Mouse (Mus musculus): ENCODE measurements around the gene Olfr1039. TPM values are rescaled to one million over a fixed set of nuclear protein-coding genes. Genes with fewer than 3 reads are reported as not detected.

Olfr1039 gene
- polyA plus RNA-seq (2017; shearing (Covaris generic)): not detected

GRCm38 (mm10) chr2:86135828-86136227 is at the start of gene Olfr1039:
Gene Olfr1039 (minus strand): TSS chr2:86135928.

GRCm38 (mm10) chr2:86177720-86178119 is 42.0 kb upstream of the Olfr1039 start, which contains the start of gene Olfr1044:
Gene Olfr1044 (minus strand): TSS chr2:86177820.

DNA sequence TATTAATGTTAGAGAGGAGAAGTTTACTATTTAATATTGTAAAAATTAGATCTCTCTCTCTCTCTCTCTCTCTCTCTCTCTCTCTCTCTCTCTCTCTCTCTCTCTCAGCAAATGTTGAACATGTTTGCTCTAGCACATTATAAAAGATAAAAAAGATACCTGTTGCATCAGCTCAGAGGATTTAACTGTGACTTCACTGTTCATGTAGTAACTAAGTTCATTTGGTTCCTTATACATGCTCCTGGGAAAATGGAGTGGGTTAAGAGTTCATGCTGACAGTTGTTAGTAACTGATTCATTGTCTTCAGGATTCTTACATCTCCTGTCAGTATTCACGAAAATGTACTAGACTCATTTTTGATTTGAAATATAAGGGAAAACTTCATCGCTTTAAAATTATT is 31.7 kb upstream of the Olfr1039 start, which contains the start of gene Olfr1043:
Gene Olfr1043 (minus strand): TSS at position 101 of the 400 bp plus-strand sequence.

DNA sequence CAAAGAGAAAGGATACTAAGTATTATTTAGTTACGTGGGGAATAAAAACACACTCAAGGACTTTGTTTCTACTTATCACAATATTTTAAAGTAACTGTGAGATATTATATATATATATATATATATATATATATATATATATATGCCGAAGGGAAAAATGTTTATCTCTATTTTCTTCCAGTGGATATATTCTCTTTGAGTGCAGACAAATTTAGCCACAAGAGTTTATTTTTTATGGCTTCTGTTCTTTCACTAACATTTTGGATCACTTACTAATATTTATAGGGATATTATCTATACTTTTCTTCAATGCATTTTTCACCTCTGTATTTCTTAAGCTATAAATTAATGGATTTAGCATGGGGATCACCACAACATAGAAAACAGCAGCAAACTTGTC is 26.0 kb upstream of the Olfr1039 start, which contains the start of gene Olfr1042:
Gene Olfr1042 (minus strand): TSS at position 101 of the 400 bp plus-strand sequence.

GRCm38 (mm10) chr2:86146632-86147031 is 10.9 kb upstream of the Olfr1039 start, which contains the start of gene Olfr1040:
Gene Olfr1040 (minus strand): TSS chr2:86146732.

GRCm38 (mm10) chr2:86087285-86087684 is 48.4 kb downstream of the Olfr1039 start, which contains the start of gene Olfr1037:
Gene Olfr1037 (minus strand): TSS chr2:86087385.

Other genes starting within 250 kb of the Olfr1039 start
- not detected for gene Olfr1024, start 230.9 kb downstream of the Olfr1039 start, polyA plus RNA-seq (2017; shearing (Covaris generic))
- gene Olfr1025-ps1, start 220.7 kb downstream of the Olfr1039 start, polyA plus RNA-seq (2017; shearing (Covaris generic)): not detected
- gene Olfr1026, start 214.4 kb downstream of the Olfr1039 start, polyA plus RNA-seq (2017; shearing (Covaris generic)): 1 to 10 TPM in 1 of 2 experiments, not detected in 1; 1.2 TPM
- under 1 TPM in 1 of 2 experiments, not detected in 1; 0.66 TPM for gene Olfr1028, start 185.5 kb downstream of the Olfr1039 start, polyA plus RNA-seq (2017; shearing (Covaris generic))
- under 1 TPM; 0.07 to 0.39 TPM for gene Olfr1029, start 162.0 kb downstream of the Olfr1039 start, polyA plus RNA-seq (2017; shearing (Covaris generic))
- gene Olfr1030, start 156.7 kb downstream of the Olfr1039 start, polyA plus RNA-seq (2017; shearing (Covaris generic)): under 1 TPM; 0.37 to 0.62 TPM
- not detected for gene Olfr1031, start 145.6 kb downstream of the Olfr1039 start, polyA plus RNA-seq (2017; shearing (Covaris generic))
- gene Olfr1032, start 130.4 kb downstream of the Olfr1039 start, polyA plus RNA-seq (2017; shearing (Covaris generic)): not detected
- gene Olfr1033, start 115.3 kb downstream of the Olfr1039 start, polyA plus RNA-seq (2017; shearing (Covaris generic)): 1 to 10 TPM; 1.7 to 5.1 TPM
- not detected for gene Olfr1034, start 90.1 kb downstream of the Olfr1039 start, polyA plus RNA-seq (2017; shearing (Covaris generic))
- under 1 TPM in 1 of 2 experiments, not detected in 1; 0.14 TPM for gene Olfr1036, start 61.9 kb downstream of the Olfr1039 start, polyA plus RNA-seq (2017; shearing (Covaris generic))
- gene Olfr1037, start 48.5 kb downstream of the Olfr1039 start, polyA plus RNA-seq (2017; shearing (Covaris generic)): not detected
- gene Olfr1040, start 10.8 kb upstream of the Olfr1039 start, polyA plus RNA-seq (2017; shearing (Covaris generic)): not detected
- gene Olfr1042, start 25.9 kb upstream of the Olfr1039 start, polyA plus RNA-seq (2017; shearing (Covaris generic)): under 1 TPM; 0.12 to 0.98 TPM
- 1 to 10 TPM in 1 of 2 experiments, under 1 TPM in 1; 0.12 to 3.0 TPM for gene Olfr1043, start 31.6 kb upstream of the Olfr1039 start, polyA plus RNA-seq (2017; shearing (Covaris generic))
- under 1 TPM in 1 of 2 experiments, not detected in 1; 0.99 TPM for gene Olfr1044, start 41.9 kb upstream of the Olfr1039 start, polyA plus RNA-seq (2017; shearing (Covaris generic))
- gene Olfr52, start 49.8 kb upstream of the Olfr1039 start, polyA plus RNA-seq (2017; shearing (Covaris generic)): under 1 TPM; 0.07 to 0.10 TPM
- not detected for gene Olfr1045, start 67.1 kb upstream of the Olfr1039 start, polyA plus RNA-seq (2017; shearing (Covaris generic))
- not detected for gene Olfr1046, start 83.4 kb upstream of the Olfr1039 start, polyA plus RNA-seq (2017; shearing (Covaris generic))
- gene Olfr1047, start 95.5 kb upstream of the Olfr1039 start, polyA plus RNA-seq (2017; shearing (Covaris generic)): not detected
- not detected for gene Olfr1048, start 104.4 kb upstream of the Olfr1039 start, polyA plus RNA-seq (2017; shearing (Covaris generic))
- gene Olfr1049, start 122.4 kb upstream of the Olfr1039 start, polyA plus RNA-seq (2017; shearing (Covaris generic)): under 1 TPM in 1 of 2 experiments, not detected in 1; 0.64 TPM
- gene Olfr1051, start 143.2 kb upstream of the Olfr1039 start, polyA plus RNA-seq (2017; shearing (Covaris generic)): not detected
- gene Olfr1052, start 156.5 kb upstream of the Olfr1039 start, polyA plus RNA-seq (2017; shearing (Covaris generic)): under 1 TPM in 1 of 2 experiments, not detected in 1; 0.20 TPM
- not detected for gene Olfr1053, start 179.4 kb upstream of the Olfr1039 start, polyA plus RNA-seq (2017; shearing (Covaris generic))
- not detected for gene Olfr1054, start 199.5 kb upstream of the Olfr1039 start, polyA plus RNA-seq (2017; shearing (Covaris generic))
- gene Olfr1055, start 214.4 kb upstream of the Olfr1039 start, polyA plus RNA-seq (2017; shearing (Covaris generic)): not detected
- gene Olfr1056, start 226.5 kb upstream of the Olfr1039 start, polyA plus RNA-seq (2017; shearing (Covaris generic)): not detected
- not detected for gene Olfr1057, start 242.5 kb upstream of the Olfr1039 start, polyA plus RNA-seq (2017; shearing (Covaris generic))